Mouse (Mus musculus) right cerebral cortex, postnatal 25 days (tissue): Measurements from ENCODE around the gene Gm10799.

Experiments
- DNase-seq: peaks from one replicate; pipeline ENCODE4 v3.0.0; 2022

The Gm10799 gene

GRCm38 (mm10) chr2:104064152-104064551 is 4.2 kb downstream of the Gm10799 start:
- no peak for DNase-seq

- DNase-seq, result no peak
Observed at GRCm38 (mm10) chr2:104062665-104063064, 5.7 kb downstream of the Gm10799 start.

GRCm38 (mm10) chr2:104060996-104061395 is 7.4 kb downstream of the Gm10799 start:
- DNase-seq, result no peak

- DNase-seq, result no peak
Observed at GRCm38 (mm10) chr2:104059786-104060185, 8.6 kb downstream of the Gm10799 start.

GRCm38 (mm10) chr2:104058954-104059353 is 9.4 kb downstream of the Gm10799 start:
- no peak for DNase-seq

- DNase-seq, result no peak
Observed at GRCm38 (mm10) chr2:104058381-104058780, 10.0 kb downstream of the Gm10799 start.

- no peak for DNase-seq
Observed at GRCm38 (mm10) chr2:104044479-104045080, 23.8 kb downstream of the Gm10799 start.

GRCm38 (mm10) chr2:104043624-104044478 is 24.5 kb downstream of the Gm10799 start:
- no peak for DNase-seq

GRCm38 (mm10) chr2:104042766-104043165 is 25.6 kb downstream of the Gm10799 start:
- no peak for DNase-seq

- DNase-seq, result no peak
Observed at GRCm38 (mm10) chr2:104041632-104042031, 26.7 kb downstream of the Gm10799 start.

- DNase-seq, result no peak
Observed at GRCm38 (mm10) chr2:104038236-104038635, 30.1 kb downstream of the Gm10799 start.

- DNase-seq, result no peak
Observed at GRCm38 (mm10) chr2:104036316-104036715, 32.0 kb downstream of the Gm10799 start.

GRCm38 (mm10) chr2:104035595-104035994 is 32.8 kb downstream of the Gm10799 start:
- no peak for DNase-seq

GRCm38 (mm10) chr2:104034832-104035472 is 33.4 kb downstream of the Gm10799 start:
- DNase-seq, result peak; percentile 45

- DNase-seq, result no peak
Observed at GRCm38 (mm10) chr2:104032056-104032455, 36.3 kb downstream of the Gm10799 start.

- DNase-seq, result no peak
Observed at GRCm38 (mm10) chr2:104030381-104030780, 38.0 kb downstream of the Gm10799 start.

GRCm38 (mm10) chr2:104029074-104029473 is 39.3 kb downstream of the Gm10799 start:
- no peak for DNase-seq

- peak; percentile 32 for DNase-seq
Observed at GRCm38 (mm10) chr2:104028139-104028723, 40.1 kb downstream of the Gm10799 start, which contains the start of gene 4931422A03Rik. 4931422A03Rik (minus strand) TSS chr2:104028361.

GRCm38 (mm10) chr2:104027458-104028138 is 40.8 kb downstream of the Gm10799 start, which contains the start of gene Fbxo3:
Fbxo3 (plus strand) TSS chr2:104027721.
- DNase-seq, result peak; percentile 76

GRCm38 (mm10) chr2:104024656-104025055 is 43.7 kb downstream of the Gm10799 start:
- DNase-seq, result no peak

GRCm38 (mm10) chr2:104023096-104023495 is 45.3 kb downstream of the Gm10799 start:
- no peak for DNase-seq
